Mouse (Mus musculus): ENCODE measurements around the gene Lum.

Gene Lum

DNA sequence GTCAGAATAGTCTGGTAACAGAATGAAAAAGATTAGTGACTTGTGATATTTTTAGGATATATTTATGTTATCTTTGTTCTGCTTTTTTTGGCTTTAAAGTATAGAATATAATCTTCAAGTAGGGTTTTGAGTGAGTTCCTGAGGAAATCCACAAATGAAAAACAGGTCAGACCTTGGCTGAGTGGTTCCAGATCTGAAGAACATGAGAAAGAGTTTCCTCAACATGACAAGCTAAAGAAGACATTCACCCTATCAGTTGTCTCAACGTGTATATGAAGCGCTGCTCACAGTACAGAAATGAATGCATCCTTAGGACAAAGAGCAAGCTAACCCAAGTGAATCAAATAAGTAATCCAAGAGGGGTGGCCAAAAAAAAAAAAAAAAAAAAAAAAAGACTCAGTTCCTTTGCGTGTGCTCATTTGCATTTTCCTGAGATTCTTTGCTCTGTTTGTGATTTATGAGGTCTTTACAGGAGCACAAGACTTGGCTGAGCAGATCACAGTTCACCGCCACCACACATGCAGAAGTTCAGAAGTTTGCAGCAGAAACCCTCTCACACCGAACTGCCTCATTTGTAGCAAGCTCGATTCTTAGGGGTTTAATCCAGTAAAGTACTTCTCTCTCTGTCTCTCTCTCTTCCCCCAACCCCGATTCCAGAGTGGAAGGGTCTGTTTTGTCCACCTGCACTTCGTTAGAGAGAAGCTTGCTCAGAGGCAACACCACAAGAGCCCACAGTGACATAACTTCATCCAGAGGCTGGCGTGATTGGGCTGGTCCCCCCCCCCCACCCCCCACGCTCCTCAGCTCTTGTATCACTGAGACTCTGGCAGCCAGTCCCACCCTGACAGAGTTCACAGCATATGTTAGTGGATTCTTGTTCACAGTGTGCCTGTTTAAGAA is at the start of gene Lum:
Gene Lum (plus strand): TSS at position 172 of the 900 bp plus-strand sequence.
- no peak for DNase-seq

GRCm38 (mm10) chr10:97523366-97523765 is 41.6 kb upstream of the Lum start:
- DNase-seq, result no peak

- no peak for DNase-seq
Observed at GRCm38 (mm10) chr10:97535697-97536096, 29.2 kb upstream of the Lum start.

GRCm38 (mm10) chr10:97536921-97537320 is 28.0 kb upstream of the Lum start:
- peak; percentile 35 for DNase-seq

GRCm38 (mm10) chr10:97538202-97538601 is 26.7 kb upstream of the Lum start:
- no peak for DNase-seq

DNA sequence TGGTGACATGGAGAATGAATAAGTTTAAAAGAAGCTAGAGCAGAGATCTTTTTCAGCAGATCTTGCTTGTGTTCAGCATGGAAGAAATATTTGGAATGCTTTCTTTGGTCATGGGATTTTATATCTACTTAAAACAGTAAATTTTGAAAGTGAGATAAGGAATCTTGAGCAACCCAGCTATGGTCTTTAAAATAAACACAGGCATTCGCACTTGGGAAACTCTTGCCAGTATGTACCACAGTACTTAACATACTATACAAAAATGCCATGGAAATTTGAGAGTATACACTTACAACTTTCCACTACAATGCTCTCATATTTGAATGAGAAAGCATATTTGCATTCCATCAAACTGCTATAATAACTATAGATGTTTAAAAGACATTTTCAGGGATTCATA is 17.2 kb upstream of the Lum start:
- no peak for DNase-seq

GRCm38 (mm10) chr10:97567489-97568135 is 2.7 kb downstream of the Lum start:
- DNase-seq, result peak; percentile 25

DNA sequence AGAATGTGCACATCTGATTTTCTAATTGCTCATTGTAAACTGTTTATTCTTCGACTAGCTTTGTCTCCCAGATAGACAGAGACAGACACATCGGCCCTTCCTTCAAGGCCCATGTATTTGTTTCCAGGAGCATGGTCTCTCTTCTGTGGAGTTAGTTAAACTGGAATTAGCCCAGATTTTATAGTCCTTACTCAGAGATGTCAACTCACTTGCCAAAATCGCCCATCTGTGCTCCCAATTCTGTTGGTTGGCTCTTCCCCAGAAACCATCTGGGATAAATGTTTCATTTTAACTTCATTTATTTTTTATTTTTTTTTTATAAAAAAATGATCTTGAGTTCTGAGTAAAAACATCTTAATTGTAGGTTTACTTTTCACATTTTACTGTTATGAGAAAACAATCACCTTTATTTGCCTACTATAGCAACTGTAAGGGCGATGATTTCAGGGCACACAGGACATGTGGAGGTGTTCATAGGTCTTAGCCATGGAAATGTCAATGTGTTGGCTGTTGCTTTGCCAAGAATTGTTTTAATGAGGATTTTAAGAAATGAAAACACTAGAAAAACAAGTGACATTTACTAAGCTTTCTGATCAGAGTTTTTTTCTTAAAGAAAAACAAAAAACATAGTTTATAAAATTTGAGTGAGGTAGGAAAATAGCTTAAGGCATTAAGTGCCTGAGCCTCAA is 17.8 kb downstream of the Lum start:
- DNase-seq, result peak; percentile 20

- no peak for DNase-seq
Observed at GRCm38 (mm10) chr10:97584176-97584575, 19.2 kb downstream of the Lum start.

- DNase-seq, result peak; percentile 59
Observed at GRCm38 (mm10) chr10:97587159-97587558, 22.2 kb downstream of the Lum start.

- DNase-seq, result peak; percentile 9
Observed at GRCm38 (mm10) chr10:97589574-97589973, 24.6 kb downstream of the Lum start.

DNA sequence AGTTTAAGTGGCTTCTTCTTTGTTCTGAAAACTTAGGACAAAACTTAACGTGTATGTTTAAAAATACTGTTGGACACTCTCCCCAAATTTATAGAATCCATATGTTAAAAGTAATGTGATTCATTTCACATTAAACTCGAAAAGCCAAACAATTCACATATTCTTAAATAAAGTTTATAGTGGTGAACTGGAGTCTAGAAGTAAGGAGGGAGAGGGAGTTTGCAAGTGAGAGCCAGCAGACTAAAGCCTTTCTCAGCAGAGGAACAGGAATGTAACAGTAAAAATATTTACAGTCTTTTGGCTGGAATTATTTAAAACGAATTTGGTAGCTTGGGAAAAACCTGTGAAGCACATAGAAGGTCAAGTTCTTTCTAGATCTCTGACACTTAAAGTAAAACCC is 26.1 kb downstream of the Lum start:
- no peak for DNase-seq

DNA sequence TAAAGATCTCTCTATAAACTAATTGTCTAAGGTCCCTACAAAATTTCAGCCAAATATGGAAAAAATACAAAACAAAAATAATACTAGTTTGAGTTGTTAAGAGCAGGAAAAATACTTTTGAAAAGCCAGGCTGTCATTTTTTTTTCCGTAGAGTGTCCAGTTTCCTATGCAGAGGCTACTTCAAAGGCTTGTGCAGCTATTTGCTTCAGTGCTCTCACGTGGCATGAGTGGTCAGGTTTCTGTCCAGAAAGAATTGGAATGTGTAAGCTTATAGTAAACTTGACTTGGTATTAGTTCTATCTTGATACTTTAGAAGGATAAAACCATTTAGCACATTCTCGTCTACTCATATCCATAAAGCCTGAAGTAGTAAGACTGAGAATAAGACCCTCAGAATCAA is 26.8 kb downstream of the Lum start:
- DNase-seq, result no peak

GRCm38 (mm10) chr10:97595680-97596079 is 30.8 kb downstream of the Lum start:
- no peak for DNase-seq

DNA sequence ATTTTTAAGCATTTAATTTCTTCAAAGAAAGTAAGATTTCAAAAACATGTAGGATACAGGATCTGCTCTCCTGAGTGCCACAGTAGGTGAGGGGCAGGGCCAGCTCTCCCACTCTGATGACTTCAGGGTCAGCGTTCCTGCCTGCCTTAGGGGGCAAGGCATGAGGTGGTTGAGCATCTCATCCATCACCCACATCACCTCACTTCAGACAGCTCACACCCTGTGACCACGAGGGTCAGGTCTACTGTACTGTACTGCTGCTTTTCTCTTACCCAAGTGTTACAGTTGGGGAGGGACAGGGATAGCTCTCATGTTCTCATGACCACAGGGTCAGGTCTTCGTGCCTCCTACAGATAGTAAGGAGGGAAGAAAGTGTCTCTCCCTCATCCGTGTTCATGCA is 36.8 kb downstream of the Lum start:
- no peak for DNase-seq

- no peak for DNase-seq
Observed at GRCm38 (mm10) chr10:97603256-97603655, 38.3 kb downstream of the Lum start.

DNA sequence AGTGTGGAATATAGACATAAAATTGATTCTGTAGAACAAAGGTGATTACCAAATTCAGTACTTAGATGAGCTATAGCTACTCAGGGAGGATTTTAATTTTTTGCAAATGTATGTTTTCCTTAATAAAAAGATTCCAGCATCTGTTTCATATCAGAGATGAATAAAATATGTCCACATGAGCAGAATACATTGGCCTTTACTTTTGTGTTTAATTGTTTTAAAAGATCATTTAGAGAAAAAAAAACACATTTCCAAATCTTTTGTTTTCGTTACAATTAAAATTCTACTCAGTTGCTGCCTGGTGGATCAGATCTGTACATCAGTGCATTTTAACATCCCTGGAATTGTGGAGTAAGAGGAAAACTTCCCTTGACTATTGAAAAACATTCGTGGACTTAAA is 41.7 kb downstream of the Lum start, which contains the start of gene Kera:
Gene Kera (plus strand): TSS at position 301 of the 400 bp plus-strand sequence.
- DNase-seq, result no peak

All from lung, postnatal 36 days (tissue).